Mouse (Mus musculus) CD4-positive, CD25-positive, alpha-beta regulatory T cell, adult 9 weeks (primary cell): ENCODE data around the gene Rnf8. TPM values are rescaled to one million over a fixed set of nuclear protein-coding genes. Genes with fewer than 3 reads are reported as not detected.

ENCODE experiments used
- polyA plus RNA-seq: library from polyadenylated mRNA; unstranded; fragments of 100-300 nt; shearing (Covaris generic); gene quantifications from one replicate; pipeline ENCODE4 v1.2.1, GENCODE M21; 2017

Gene Rnf8
- polyA plus RNA-seq, result 29.9 TPM

DNA sequence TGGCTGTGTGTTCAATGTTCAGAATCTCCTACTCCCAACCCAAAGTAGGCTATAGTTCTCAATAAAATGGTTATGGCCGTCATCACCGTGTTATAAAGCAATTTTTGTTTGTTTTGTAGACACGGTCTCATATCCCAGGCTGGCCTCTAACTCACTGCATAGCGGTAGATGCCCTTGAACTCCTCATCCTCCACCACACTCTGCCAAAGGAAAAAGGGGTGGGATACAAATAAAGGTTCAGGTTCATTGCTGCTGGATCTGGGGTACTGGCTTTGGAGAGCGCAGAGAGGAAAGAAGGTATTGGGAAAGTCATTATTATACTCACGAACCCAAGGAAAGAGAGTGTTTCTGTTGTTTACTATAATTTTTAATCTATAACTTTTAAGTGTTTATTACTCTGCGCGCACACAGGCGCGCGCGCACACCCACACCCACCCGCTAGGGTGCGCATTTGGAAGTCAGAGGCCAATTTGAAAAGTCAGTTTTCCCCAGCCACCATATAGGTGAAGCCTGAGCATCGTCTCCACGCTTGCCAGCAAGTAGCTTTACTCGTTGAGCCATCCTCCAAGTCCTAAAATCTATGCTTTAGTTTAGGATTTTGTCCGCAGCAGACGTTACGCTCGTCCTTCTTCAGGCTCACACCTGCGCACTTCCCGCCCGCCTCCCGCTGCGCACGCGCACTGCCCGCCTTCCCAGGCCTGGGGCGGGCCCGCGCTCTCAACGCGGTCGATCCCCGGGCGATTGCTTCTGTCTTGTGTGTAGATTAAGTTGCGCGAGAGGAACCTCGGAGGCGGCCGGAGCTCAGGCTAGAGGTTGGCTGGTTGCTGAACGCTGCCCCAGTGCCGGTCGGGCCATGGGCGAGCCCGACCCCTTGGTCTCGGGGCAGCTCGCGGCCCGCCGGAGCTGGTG is at the start of gene Rnf8, which contains the start of gene Gm28043:
Rnf8 (plus strand) TSS at position 676 of the 909 bp plus-strand sequence.
Gm28043 (plus strand) TSS at position 762 of the 909 bp plus-strand sequence.

DNA sequence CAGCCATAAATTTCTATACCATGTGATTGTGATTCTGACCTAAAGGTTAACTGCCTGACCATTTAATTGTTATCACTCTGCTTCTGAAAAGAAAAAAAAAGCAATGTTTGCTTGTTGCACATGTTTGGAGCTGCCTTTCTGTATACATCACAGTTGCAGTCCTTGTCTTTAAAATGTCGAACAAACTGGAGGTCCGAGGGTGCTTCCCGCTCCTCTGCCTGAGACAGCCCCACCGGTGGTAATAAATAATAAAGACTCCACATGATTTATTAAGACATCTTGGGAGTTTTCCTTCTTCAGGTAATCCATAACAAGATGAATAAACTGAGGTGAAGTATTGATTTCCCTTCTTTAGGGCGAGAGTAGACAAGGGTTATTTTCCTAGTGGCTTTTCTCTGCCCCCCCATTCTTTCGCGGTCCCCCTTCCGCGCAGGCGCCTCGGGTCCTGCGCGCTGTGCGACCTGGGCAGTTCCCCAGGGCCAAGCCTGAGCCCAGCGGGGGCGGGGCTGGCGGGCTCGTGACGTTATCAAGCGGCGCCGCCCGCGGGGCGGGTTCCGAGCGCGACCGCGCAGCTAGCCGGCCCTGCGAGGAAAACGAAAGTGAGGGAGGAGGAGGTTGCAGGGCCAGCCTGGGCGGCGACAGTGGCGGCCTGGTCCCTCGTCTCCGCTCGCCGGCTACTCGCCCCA is 45.6 kb downstream of the Rnf8 start, which contains the start of gene Cmtr1:
Cmtr1 (plus strand) TSS at position 520 of the 686 bp plus-strand sequence.

Other genes with a start within 250 kb of the Rnf8 start
- 34.1 TPM for gene Pim1, start 124.0 kb upstream of the Rnf8 start, polyA plus RNA-seq
- not detected for gene Gm17657, start 65.2 kb upstream of the Rnf8 start, polyA plus RNA-seq
- 30.4 TPM for gene Tbc1d22b, start 65.0 kb upstream of the Rnf8 start, polyA plus RNA-seq
- 5.6 TPM for gene Tmem217, start 62.4 kb upstream of the Rnf8 start, polyA plus RNA-seq
- 8.0 TPM for gene Gm28043, start 86 bp downstream of the Rnf8 start, polyA plus RNA-seq
- gene Cmtr1, start 45.8 kb downstream of the Rnf8 start, polyA plus RNA-seq, result 283 TPM
- gene Ccdc167, start 102.3 kb downstream of the Rnf8 start, polyA plus RNA-seq, result 10.5 TPM